Mouse (Mus musculus): ENCODE measurements around the gene Lepr.

DNA sequence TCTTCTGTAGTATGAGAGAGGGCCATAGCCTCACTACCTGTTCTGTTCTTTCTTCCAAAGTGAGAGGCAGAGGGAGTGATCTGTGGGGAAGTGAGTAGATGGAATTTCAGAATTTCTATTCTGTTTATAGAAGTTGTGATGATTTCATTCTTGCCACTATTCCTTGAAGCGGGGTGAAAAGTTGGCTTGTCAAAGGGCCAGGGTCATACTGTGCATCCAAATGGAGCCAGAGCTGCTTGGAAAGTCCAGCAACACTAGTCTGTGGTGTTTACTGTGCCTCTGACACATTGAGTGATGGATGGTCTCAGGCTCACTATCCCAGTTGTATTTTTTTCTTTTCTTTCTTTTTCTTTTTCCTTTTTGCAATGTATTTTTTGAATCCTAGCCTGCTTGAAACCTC is 17.8 kb upstream of the Lepr start:
- TF ChIP-seq POLR2A (IDR thresholded peaks at IDR 0.05; ENCODE audit: insufficient read length, low read depth): no peak
- TF ChIP-seq SRF (IDR thresholded peaks at IDR 0.05; ENCODE audit: control insufficient read depth, insufficient read length, low read depth): no peak
- no peak for TF ChIP-seq MYOD1 (IDR thresholded peaks at IDR 0.05; ENCODE audit: control insufficient read depth in 1 of 3, insufficient read length in 2 of 3, low read depth in 2 of 3)
- no peak for TF ChIP-seq MYOG (IDR thresholded peaks at IDR 0.05; ENCODE audit: control insufficient read depth in 1 of 3, insufficient read depth in 1 of 3, insufficient read length in 2 of 3, low read depth in 2 of 3)
- no peak for TF ChIP-seq USF1 (IDR thresholded peaks at IDR 0.05; ENCODE audit: low read depth)
